Mouse (Mus musculus) hematopoietic multipotent progenitor cell, adult 10-12 weeks (in vitro differentiated cells): ENCODE results near the gene Triml1. TPM values are rescaled to one million over a fixed set of nuclear protein-coding genes. Genes with fewer than 3 reads are reported as not detected.

Experiments used
- polyA plus RNA-seq: library from polyadenylated mRNA; stranded (reverse); fragments of >175 nt; gene quantifications from 2 replicates; pipeline ENCODE4 v1.2.3, GENCODE M21; 2012; ENCODE audit warnings: low replicate concordance

Gene Triml1
- polyA plus RNA-seq, result not detected in 2 replicates

GRCm38 (mm10) chr8:43141386-43141785, at the start of gene Triml1:
Gene Triml1 (minus strand): TSS chr8:43141486.

GRCm38 (mm10) chr8:43180054-43180690, 38.9 kb upstream of the Triml1 start, which contains the start of gene Triml2:
Gene Triml2 (plus strand): TSS chr8:43180541.

Other genes starting within 250 kb of the Triml1 start
- gene Triml2, start 39.1 kb upstream of the Triml1 start, polyA plus RNA-seq, result not detected in 2 replicates
- gene Zfp42, start 165.5 kb upstream of the Triml1 start, polyA plus RNA-seq, result not detected in 2 replicates